Mouse (Mus musculus) liver, postnatal 0 days (tissue): ENCODE data around the gene Gm20716.
A peak's percentile ranks its signal among the peaks of the same experiment; 100 is the strongest.

ENCODE experiments used
- CTCF ChIP-seq: sonication (generic); IDR thresholded peaks from 2 replicates; pipeline ENCODE4 v1.5.1; 2016; ENCODE audit warnings: antibody characterized with exemption, low read depth
- EP300 ChIP-seq: IDR thresholded peaks from 2 replicates; pipeline ENCODE4 v1.6.1; 2016; ENCODE audit warnings: antibody characterized with exemption, low read depth, mild to moderate bottlenecking

- TF ChIP-seq CTCF (peak; percentile 99), EP300 (peak; percentile 66)
Observed at GRCm38 (mm10) chr2:168205265-168205664, 24.9 kb downstream of the Gm20716 start.
